Mouse (Mus musculus): ENCODE results near the gene Radil.

The Radil gene

GRCm38 (mm10) chr5:142550706-142551652, at the start of gene Radil:
Radil (minus strand) TSS chr5:142551098.
- DNase-seq (ENCODE audit: low spot score in 2 of 2) = peak; percentile 60 to 66

GRCm38 (mm10) chr5:142597648-142598390, 46.9 kb upstream of the Radil start:
- DNase-seq (ENCODE audit: low spot score in 2 of 2) = no peak

- no peak for DNase-seq (ENCODE audit: low spot score in 2 of 2)
These were observed 45.8 kb upstream of the Radil start for GRCm38 (mm10) chr5:142596723-142597122.

- no peak for DNase-seq (ENCODE audit: low spot score in 2 of 2)
These were observed 44.8 kb upstream of the Radil start for GRCm38 (mm10) chr5:142595698-142596097.

- DNase-seq (ENCODE audit: low spot score in 2 of 2) = no peak
These were observed 40.2 kb upstream of the Radil start for GRCm38 (mm10) chr5:142590953-142591616.

- no peak for DNase-seq (ENCODE audit: low spot score in 2 of 2)
These were observed 32.8 kb upstream of the Radil start for GRCm38 (mm10) chr5:142583616-142584126.

GRCm38 (mm10) chr5:142581517-142581916, 30.6 kb upstream of the Radil start:
- peak in 1 of 2 experiments; percentile 6 for DNase-seq (ENCODE audit: low spot score in 2 of 2)

- no peak for DNase-seq (ENCODE audit: low spot score in 2 of 2)
These were observed 27.3 kb upstream of the Radil start for GRCm38 (mm10) chr5:142578192-142578591.

GRCm38 (mm10) chr5:142576832-142577231, 25.9 kb upstream of the Radil start:
- DNase-seq (ENCODE audit: low spot score in 2 of 2) = no peak

GRCm38 (mm10) chr5:142574323-142575057, 23.6 kb upstream of the Radil start:
- DNase-seq (ENCODE audit: low spot score in 2 of 2) = no peak

GRCm38 (mm10) chr5:142564606-142565005, 13.7 kb upstream of the Radil start:
- DNase-seq (ENCODE audit: low spot score in 2 of 2) = no peak

- no peak for DNase-seq (ENCODE audit: low spot score in 2 of 2)
These were observed 9.4 kb upstream of the Radil start for GRCm38 (mm10) chr5:142560261-142560660.

GRCm38 (mm10) chr5:142557397-142558067, 6.6 kb upstream of the Radil start:
- peak in 1 of 2 experiments; percentile 14 for DNase-seq (ENCODE audit: low spot score in 2 of 2)

GRCm38 (mm10) chr5:142556721-142557120, 5.8 kb upstream of the Radil start:
- no peak for DNase-seq (ENCODE audit: low spot score in 2 of 2)

GRCm38 (mm10) chr5:142555866-142556265, 5.0 kb upstream of the Radil start:
- DNase-seq (ENCODE audit: low spot score in 2 of 2) = no peak

- DNase-seq (ENCODE audit: low spot score in 2 of 2) = no peak
These were observed 765 bp downstream of the Radil start for GRCm38 (mm10) chr5:142549961-142550705.

GRCm38 (mm10) chr5:142549441-142549840, 1.5 kb downstream of the Radil start:
- DNase-seq (ENCODE audit: low spot score in 2 of 2) = no peak

GRCm38 (mm10) chr5:142547066-142547465, 3.8 kb downstream of the Radil start:
- DNase-seq (ENCODE audit: low spot score in 2 of 2) = no peak

GRCm38 (mm10) chr5:142546344-142546743, 4.6 kb downstream of the Radil start:
- DNase-seq (ENCODE audit: low spot score in 2 of 2) = no peak

Data from spleen, postnatal 36 days (tissue).